Mouse (Mus musculus): ENCODE measurements around the gene Igsf3.

The Igsf3 gene

GRCm38 (mm10) chr3:101450811-101451428, 74.0 kb downstream of the Igsf3 start:
- no peak for DNase-seq

- no peak for DNase-seq
These were observed 83.7 kb downstream of the Igsf3 start for GRCm38 (mm10) chr3:101460618-101461017.

GRCm38 (mm10) chr3:101461046-101461445, 84.2 kb downstream of the Igsf3 start:
- no peak for DNase-seq

- DNase-seq = no peak
These were observed 84.9 kb downstream of the Igsf3 start for GRCm38 (mm10) chr3:101461816-101462215.

GRCm38 (mm10) chr3:101462294-101462693, 85.4 kb downstream of the Igsf3 start:
- peak; percentile 86 to 90 for DNase-seq

GRCm38 (mm10) chr3:101463491-101463890, 86.6 kb downstream of the Igsf3 start:
- DNase-seq = no peak

- no peak for DNase-seq
These were observed 92.8 kb downstream of the Igsf3 start for GRCm38 (mm10) chr3:101469675-101470074.

- DNase-seq = no peak
These were observed 95.0 kb downstream of the Igsf3 start for GRCm38 (mm10) chr3:101471881-101472280.

GRCm38 (mm10) chr3:101481951-101482350, 105.1 kb downstream of the Igsf3 start:
- no peak for DNase-seq

- no peak for DNase-seq
These were observed 106.5 kb downstream of the Igsf3 start for GRCm38 (mm10) chr3:101483256-101483983.

GRCm38 (mm10) chr3:101486054-101486765, 109.3 kb downstream of the Igsf3 start:
- DNase-seq = peak; percentile 62 to 77

GRCm38 (mm10) chr3:101487436-101487835, 110.6 kb downstream of the Igsf3 start:
- no peak for DNase-seq

- no peak for DNase-seq
These were observed 111.3 kb downstream of the Igsf3 start for GRCm38 (mm10) chr3:101488204-101488603.

GRCm38 (mm10) chr3:101490515-101490914, 113.6 kb downstream of the Igsf3 start:
- no peak for DNase-seq

GRCm38 (mm10) chr3:101492908-101493307, 116.0 kb downstream of the Igsf3 start:
- no peak for DNase-seq

GRCm38 (mm10) chr3:101493937-101494459, 117.1 kb downstream of the Igsf3 start:
- DNase-seq = peak; percentile 89 to 95

GRCm38 (mm10) chr3:101497432-101498030, 120.6 kb downstream of the Igsf3 start:
- DNase-seq = no peak

GRCm38 (mm10) chr3:101499906-101500305, 123.0 kb downstream of the Igsf3 start:
- DNase-seq = no peak

- DNase-seq = no peak
These were observed 123.6 kb downstream of the Igsf3 start for GRCm38 (mm10) chr3:101500393-101501051.

- no peak for DNase-seq
These were observed 124.7 kb downstream of the Igsf3 start for GRCm38 (mm10) chr3:101501611-101502010.

- DNase-seq = no peak
These were observed 125.3 kb downstream of the Igsf3 start for GRCm38 (mm10) chr3:101502086-101502760.

GRCm38 (mm10) chr3:101506179-101506578, 129.3 kb downstream of the Igsf3 start:
- DNase-seq = peak; percentile 91 to 94

All from cerebellum, postnatal 25 days (tissue).